Mouse (Mus musculus): ENCODE measurements around the gene Agbl3.

DNA sequence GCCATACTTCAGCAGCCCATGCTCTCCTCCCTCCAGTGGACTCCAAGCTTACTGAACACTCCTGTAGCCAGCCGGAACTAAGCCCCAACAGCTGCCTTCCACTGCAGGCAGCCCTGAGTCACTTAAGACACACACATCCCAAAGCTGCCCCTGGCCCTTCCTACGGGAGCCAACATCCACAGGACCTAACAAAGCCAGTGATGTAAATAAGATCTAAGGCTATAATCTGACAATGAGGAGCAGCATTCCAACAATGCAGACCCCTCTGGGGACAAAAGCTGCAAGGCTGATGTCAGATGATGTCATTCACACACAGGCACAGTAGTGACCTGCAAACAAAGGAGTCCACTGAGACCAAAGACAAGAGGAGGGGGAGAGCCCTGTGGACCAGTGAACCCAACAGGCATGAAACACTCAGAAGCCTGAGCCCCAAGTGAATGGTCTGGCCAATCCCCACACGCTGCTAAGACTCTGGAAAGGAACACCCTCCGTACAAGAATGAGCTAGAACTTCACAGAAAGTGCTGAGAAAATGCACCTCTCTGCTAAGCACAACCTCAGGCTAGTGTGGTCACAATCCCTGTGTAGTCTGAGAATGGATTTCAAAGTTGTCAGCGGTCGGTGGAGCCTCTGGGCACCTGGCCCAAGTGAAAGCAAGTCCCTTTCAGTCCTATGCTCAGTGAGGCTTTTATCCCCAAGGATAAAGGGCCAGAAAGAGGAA is 107.1 kb downstream of the Agbl3 start:
- TF ChIP-seq CTCF (IDR thresholded peaks at IDR 0.05; ENCODE audit: borderline replicate concordance, insufficient read depth, low read depth, low read length), result no peak
- TF ChIP-seq POLR2A (IDR thresholded peaks at IDR 0.05; ENCODE audit: borderline replicate concordance, insufficient read depth, low read length), result no peak

Data from cerebellum, adult 2 months (tissue).